ENCODE assay signal across 23 mouse cellular contexts in genomic region chr15:30964865-30965679, GRCm38 (mm10).
DNase-seq lines count a peak whose midpoint lies in the region; ATAC-seq lines count a peak whose summit lies in the region.
"Had no signal": no experiment of that assay in that cellular context is flagged by ENCODE, and none has a peak within 500 bp of the region (broad histone marks: within the 10 kb centered on the region; RNA-seq: fewer than 3 reads in every experiment).

No protein-coding gene starts in this region.

- peaks cover 8% of the 10 kb centered on the region; the same call in 1 of the 2 replicates for H3K4me1 ChIP-seq in kidney, embryonic 14.5 days (ENCODE audit: control insufficient read depth, insufficient read depth, low read length)
- H3K4me1 ChIP-seq in kidney, embryonic 16.5 days (ENCODE audit: insufficient read depth, low read length), result no peaks in the 10 kb centered on the region; the same call in 1 of the 2 replicates
- H3K4me1 ChIP-seq in midbrain, embryonic 11.5 days (ENCODE audit: control insufficient read depth, insufficient read depth, low read length), result no peaks in the 10 kb centered on the region
- H3K4me1 ChIP-seq in midbrain, embryonic 13.5 days (replicated peaks), result no peaks in the 10 kb centered on the region
- H3K4me1 ChIP-seq: embryonic facial prominence, embryonic 13.5 days; embryonic facial prominence, embryonic 15.5 days; forebrain, embryonic 10.5 days; forebrain, embryonic 12.5 days had no signal

- H3K4me2 ChIP-seq in kidney, embryonic 14.5 days (replicated peaks; ENCODE audit: low read depth, low read length), result no peak overlapping the region
- H3K4me2 ChIP-seq in kidney, embryonic 16.5 days (replicated peaks; ENCODE audit: low read depth, low read length), result no peak overlapping the region
- no peak overlapping the region for H3K4me2 ChIP-seq in midbrain, embryonic 11.5 days
- H3K4me2 ChIP-seq in midbrain, embryonic 13.5 days (replicated peaks), result no peak overlapping the region
- H3K4me2 ChIP-seq: embryonic facial prominence, embryonic 13.5 days; embryonic facial prominence, embryonic 15.5 days; forebrain, embryonic 12.5 days had no signal

- H3K4me3 ChIP-seq in kidney, embryonic 14.5 days (ENCODE audit: low read length), result no peak overlapping the region
- no peak overlapping the region for H3K4me3 ChIP-seq in kidney, embryonic 16.5 days (ENCODE audit: low read length)
- H3K4me3 ChIP-seq in midbrain, embryonic 11.5 days (ENCODE audit: low read depth, low read length), result no peak overlapping the region
- H3K4me3 ChIP-seq in midbrain, embryonic 13.5 days (replicated peaks), result no peak overlapping the region
- H3K4me3 ChIP-seq: embryonic facial prominence, embryonic 13.5 days; embryonic facial prominence, embryonic 15.5 days; erythroblast, embryonic 14.5 days; forebrain, embryonic 10.5 days; forebrain, embryonic 12.5 days had no signal

- H3K9me3 ChIP-seq in kidney, embryonic 14.5 days (ENCODE audit: control insufficient read depth, low read length), result no peaks in the 10 kb centered on the region
- no peaks in the 10 kb centered on the region for H3K9me3 ChIP-seq in kidney, embryonic 16.5 days (ENCODE audit: low read length)
- no peaks in the 10 kb centered on the region for H3K9me3 ChIP-seq in midbrain, embryonic 11.5 days (ENCODE audit: control insufficient read depth, low read length)
- H3K9me3 ChIP-seq in midbrain, embryonic 13.5 days, result no peaks in the 10 kb centered on the region
- H3K9me3 ChIP-seq: embryonic facial prominence, embryonic 13.5 days; embryonic facial prominence, embryonic 15.5 days; forebrain, embryonic 10.5 days; forebrain, embryonic 12.5 days had no signal

- peak; percentile 70 for ATAC-seq in kidney, embryonic 14.5 days (ENCODE audit: low FRiP score, low TSS enrichment)
- peak; percentile 59 for ATAC-seq in kidney, embryonic 16.5 days (ENCODE audit: low FRiP score, low TSS enrichment)
- no peak for ATAC-seq in midbrain, embryonic 11.5 days (ENCODE audit: low FRiP score)
- ATAC-seq in midbrain, embryonic 13.5 days, result no peak
- ATAC-seq: forebrain, embryonic 14.5 days had no signal

- H3K36me3 ChIP-seq in kidney, embryonic 14.5 days (ENCODE audit: control insufficient read depth, insufficient read depth, low read length), result no peaks in the 10 kb centered on the region
- no peaks in the 10 kb centered on the region for H3K36me3 ChIP-seq in kidney, embryonic 16.5 days (ENCODE audit: insufficient read depth, low read length)
- no peaks in the 10 kb centered on the region for H3K36me3 ChIP-seq in midbrain, embryonic 11.5 days (ENCODE audit: control insufficient read depth, insufficient read depth, low read length)
- peaks cover 8% of the 10 kb centered on the region for H3K36me3 ChIP-seq in midbrain, embryonic 13.5 days
- H3K36me3 ChIP-seq: embryonic facial prominence, embryonic 13.5 days; embryonic facial prominence, embryonic 15.5 days; forebrain, embryonic 10.5 days; forebrain, embryonic 12.5 days had no signal

- H3K27ac ChIP-seq in kidney, embryonic 14.5 days (ENCODE audit: low read depth, low read length), result no peak overlapping the region
- no peak overlapping the region for H3K27ac ChIP-seq in kidney, embryonic 16.5 days (ENCODE audit: low read length)
- H3K27ac ChIP-seq in midbrain, embryonic 11.5 days (ENCODE audit: low read depth, low read length), result no peak overlapping the region
- H3K27ac ChIP-seq in midbrain, embryonic 13.5 days, result no peak overlapping the region
- H3K27ac ChIP-seq: embryonic facial prominence, embryonic 13.5 days; embryonic facial prominence, embryonic 15.5 days; forebrain, embryonic 10.5 days; forebrain, embryonic 12.5 days had no signal

- DNase-seq in kidney, adult 18-20 months, result no peak
- DNase-seq in kidney, postnatal 14 days, result no peak
- DNase-seq in midbrain, embryonic 11.5 days (ENCODE audit: low spot score, missing footprints), result peak; percentile 79
- DNase-seq in thymus, postnatal 36 days, result no peak
- DNase-seq: adrenal gland, adult 2 months; adrenal gland, postnatal 10 days; adrenal gland, postnatal 25 days; cerebellum, adult 11 months; cerebellum, adult 18-20 months; cerebellum, adult 8-10 months; cerebellum, adult 9-11 months; cerebellum, postnatal 14 days; cerebellum, postnatal 36 days; embryo, embryonic 11 days had no signal

- WGBS in kidney, embryonic 14.5 days, result 33% methylated on average over 4 of the region's 4 CpGs
- WGBS in kidney, embryonic 16.5 days, result 35% methylated on average over 4 of the region's 4 CpGs
- 86% methylated on average over 4 of the region's 4 CpGs for WGBS in midbrain, embryonic 11.5 days
- WGBS in midbrain, embryonic 13.5 days, result 92% methylated on average over 4 of the region's 4 CpGs

- H3K9ac ChIP-seq in kidney, embryonic 14.5 days (ENCODE audit: low read depth, low read length), result no peak overlapping the region
- no peak overlapping the region for H3K9ac ChIP-seq in kidney, embryonic 16.5 days (replicated peaks; ENCODE audit: low read length)
- H3K9ac ChIP-seq in midbrain, embryonic 11.5 days (ENCODE audit: low read length), result no peak overlapping the region
- H3K9ac ChIP-seq in midbrain, embryonic 13.5 days (replicated peaks), result no peak overlapping the region
- H3K9ac ChIP-seq: embryonic facial prominence, embryonic 13.5 days; embryonic facial prominence, embryonic 15.5 days; forebrain, embryonic 12.5 days had no signal

- H3K27me3 ChIP-seq in kidney, embryonic 14.5 days (ENCODE audit: control insufficient read depth, insufficient read depth, low read length), result no peaks in the 10 kb centered on the region
- H3K27me3 ChIP-seq in kidney, embryonic 16.5 days (ENCODE audit: insufficient read depth, low read length), result no peaks in the 10 kb centered on the region
- H3K27me3 ChIP-seq in midbrain, embryonic 11.5 days (ENCODE audit: control insufficient read depth, insufficient read depth, low read length), result no peaks in the 10 kb centered on the region
- H3K27me3 ChIP-seq in midbrain, embryonic 13.5 days, result no peaks in the 10 kb centered on the region
- H3K27me3 ChIP-seq: embryonic facial prominence, embryonic 13.5 days; embryonic facial prominence, embryonic 15.5 days; forebrain, embryonic 12.5 days had no signal

Comparison
In these comparisons a context has a peak if more than half of its experiments do, and no peak if none do; other contexts are left out.
1. ATAC-seq: peak in kidney, embryonic 14.5 days (single experiment) and kidney, embryonic 16.5 days (single experiment); none in midbrain, embryonic 11.5 days (single experiment) and midbrain, embryonic 13.5 days (single experiment).